Mouse (Mus musculus) liver, postnatal 0 days (tissue): ENCODE measurements around the gene Il1rapl2. TPM values are rescaled to one million over a fixed set of nuclear protein-coding genes. Genes with fewer than 3 reads are reported as not detected.

Experiments used
- ATAC-seq: fragments of 200-750 bp; cut with Nextera tagmentation; 2 replicates; pipeline ENCODE4 v1.8.0; 2017; ENCODE audit warnings: mild to moderate bottlenecking, moderate library complexity
- DNase-seq: peaks from one replicate; pipeline ENCODE4 v3.0.0-alpha.2; 2016
- H3K27ac ChIP-seq: fragments of 300-500 bp; sonication (generic); 2 replicates; pipeline ENCODE4 v1.5.1; 2014; ENCODE audit warnings: antibody characterized with exemption, moderate library complexity, mild to moderate bottlenecking, low read depth
- H3K27me3 ChIP-seq: fragments of 300-500 bp; sonication (generic); 2 replicates; pipeline ENCODE4 v1.6.1; 2014; ENCODE audit warnings: low read length, control low read depth, mixed read lengths; ENCODE audit not compliant: insufficient read depth
- H3K36me3 ChIP-seq: fragments of 300-500 bp; sonication (generic); replicated peaks from 2 replicates; pipeline ENCODE4 v1.6.1; 2014; ENCODE audit warnings: mild to moderate bottlenecking, control low read depth, low read length, moderate library complexity, mixed read lengths; ENCODE audit not compliant: insufficient read depth
- H3K4me1 ChIP-seq: fragments of 300-500 bp; sonication (generic); 2 replicates; pipeline ENCODE4 v1.6.1; 2014; ENCODE audit warnings: antibody characterized with exemption, mild to moderate bottlenecking, control low read depth; ENCODE audit not compliant: insufficient read depth
- H3K4me2 ChIP-seq: fragments of 300-500 bp; sonication (generic); 2 replicates; pipeline ENCODE4 v1.6.1; 2014; ENCODE audit warnings: low read depth, mild to moderate bottlenecking, low read length, moderate library complexity, mixed read lengths
- H3K4me3 ChIP-seq: fragments of 300-500 bp; sonication (generic); 2 replicates; pipeline ENCODE4 v1.5.1; 2014; ENCODE audit warnings: low read depth, low read length
- H3K9ac ChIP-seq: fragments of 300-500 bp; sonication (generic); replicated peaks from 2 replicates; pipeline ENCODE4 v1.6.1; 2014; ENCODE audit warnings: mild to moderate bottlenecking, moderate library complexity
- H3K9me3 ChIP-seq: fragments of 300-500 bp; sonication (generic); 2 replicates; pipeline ENCODE4 v1.6.1; 2016; ENCODE audit warnings: mild to moderate bottlenecking, control low read depth, low read length, mixed read lengths
- CTCF ChIP-seq: sonication (generic); IDR thresholded peaks from 2 replicates; pipeline ENCODE4 v1.5.1; 2016; ENCODE audit warnings: antibody characterized with exemption, low read depth
- EP300 ChIP-seq: IDR thresholded peaks from 2 replicates; pipeline ENCODE4 v1.6.1; 2016; ENCODE audit warnings: antibody characterized with exemption, low read depth, mild to moderate bottlenecking
- WGBS: fragments of 180-500 bp; shearing (Covaris S2); extraction: QIAGEN DNeasy Blood & Tissue Kit; methylation state at CpG from one replicate; pipeline ENCODE4 v1.1.7; 2014; ENCODE audit not compliant: insufficient replicate concordance; 5-methylcytosine and 5-hydroxymethylcytosine counted together
- polyA plus RNA-seq: library from polyadenylated mRNA; unstranded; fragments of >200 nt; fragmentation: Nextera tagmentation; extraction: Ambion mirVana; gene quantifications from 2 replicates; pipeline ENCODE4 v1.2.1, GENCODE M21; 2015

Gene Il1rapl2
- not detected in 2 replicates for polyA plus RNA-seq

DNA sequence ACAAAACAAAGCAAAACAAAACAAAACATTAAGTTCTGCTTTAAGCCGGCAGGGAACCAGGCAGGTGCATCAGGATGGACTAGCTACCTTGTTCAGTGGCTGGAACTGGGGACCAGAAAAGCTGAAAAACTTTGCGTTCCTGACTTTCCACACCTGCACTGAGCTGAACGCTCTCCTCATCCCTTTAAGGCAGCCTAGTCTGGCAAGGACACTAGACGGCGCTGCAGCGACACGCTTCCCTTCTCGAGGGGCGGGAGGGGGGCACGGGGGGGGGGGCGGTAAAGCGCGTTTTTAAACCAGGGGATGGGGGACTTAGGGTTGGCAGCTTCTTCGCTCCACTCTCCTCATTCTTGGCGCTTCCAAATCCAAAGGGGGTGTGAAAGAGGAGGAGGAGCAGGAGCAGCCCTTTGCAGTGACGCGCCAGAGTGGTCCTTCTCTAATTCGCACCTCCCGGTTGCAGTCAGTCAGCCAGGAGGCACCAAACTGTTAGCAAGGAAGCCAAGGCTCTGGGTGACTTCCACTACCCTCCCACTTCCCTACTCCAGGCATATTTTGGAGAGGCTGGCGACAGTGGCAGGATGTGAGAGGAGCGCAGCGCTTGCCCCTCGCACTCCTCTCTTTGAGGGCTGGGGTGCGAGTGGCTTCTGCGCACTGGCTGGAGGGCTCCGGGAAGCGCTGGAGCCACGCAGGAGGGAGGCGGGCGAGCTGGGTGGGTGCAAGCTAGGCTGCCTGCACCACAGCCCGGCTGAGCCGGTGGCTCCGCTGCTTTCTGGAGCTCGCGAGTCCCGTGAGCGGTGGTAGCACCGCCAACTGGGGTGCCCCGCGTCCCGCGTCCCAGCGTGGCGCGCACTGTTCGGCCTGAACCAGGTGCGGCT lies at the start of gene Il1rapl2:
Gene Il1rapl2, plus strand, starts transcription at position 288 of the 875 bp plus-strand sequence.
- Histone ChIP-seq H3K9ac (no peak within 1 kb of the TSS), H3K27me3 (peaks cover 8% of the 10 kb centered on the region; the same call in 1 of the 2 replicates), H3K36me3 (no peaks in the 10 kb centered on the region), H3K4me2 (no peak within 1 kb of the TSS), H3K4me1 (no peaks in the 10 kb centered on the region), H3K4me3 (no peak within 1 kb of the TSS), H3K27ac (no peak within 1 kb of the TSS), H3K9me3 (no peaks in the 10 kb centered on the region)
- ATAC-seq (no peak), DNase-seq (no peak)
- TF ChIP-seq CTCF (no peak), EP300 (no peak)
- WGBS, result 15% methylated on average over 30 of the region's 47 CpGs

DNA sequence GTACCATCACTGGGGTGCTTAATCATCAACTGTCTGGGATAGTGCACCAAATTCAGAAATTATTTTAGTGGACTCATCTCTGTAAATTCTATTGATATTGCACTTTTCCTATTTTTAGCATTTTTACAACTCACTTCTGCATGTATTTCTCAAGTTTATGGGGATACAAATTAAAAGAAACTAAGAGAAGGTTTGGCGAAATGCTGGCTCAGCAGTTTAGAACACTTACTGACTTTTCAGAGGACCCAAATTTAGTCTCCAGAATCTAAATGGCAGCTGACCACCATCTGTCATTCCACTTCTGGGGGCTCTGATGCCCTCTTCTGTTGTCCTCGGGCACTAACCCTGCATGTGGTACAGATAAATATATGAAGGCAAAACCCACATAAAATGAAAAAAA lies 22.1 kb upstream of the Il1rapl2 start:
- no peaks in the 10 kb centered on the region for H3K36me3 ChIP-seq
- no peak for ATAC-seq
- no peaks in the 10 kb centered on the region for H3K4me1 ChIP-seq
- H3K4me3 ChIP-seq, result no peak overlapping the region
- H3K27me3 ChIP-seq, result no peaks in the 10 kb centered on the region
- DNase-seq, result no peak
- WGBS, result 67% methylated on average over 2 of the region's 2 CpGs
- TF ChIP-seq EP300, result no peak
- TF ChIP-seq CTCF, result no peak
- H3K4me2 ChIP-seq, result no peak overlapping the region
- H3K9me3 ChIP-seq, result no peaks in the 10 kb centered on the region
- no peak overlapping the region for H3K9ac ChIP-seq
- no peak overlapping the region for H3K27ac ChIP-seq

DNA sequence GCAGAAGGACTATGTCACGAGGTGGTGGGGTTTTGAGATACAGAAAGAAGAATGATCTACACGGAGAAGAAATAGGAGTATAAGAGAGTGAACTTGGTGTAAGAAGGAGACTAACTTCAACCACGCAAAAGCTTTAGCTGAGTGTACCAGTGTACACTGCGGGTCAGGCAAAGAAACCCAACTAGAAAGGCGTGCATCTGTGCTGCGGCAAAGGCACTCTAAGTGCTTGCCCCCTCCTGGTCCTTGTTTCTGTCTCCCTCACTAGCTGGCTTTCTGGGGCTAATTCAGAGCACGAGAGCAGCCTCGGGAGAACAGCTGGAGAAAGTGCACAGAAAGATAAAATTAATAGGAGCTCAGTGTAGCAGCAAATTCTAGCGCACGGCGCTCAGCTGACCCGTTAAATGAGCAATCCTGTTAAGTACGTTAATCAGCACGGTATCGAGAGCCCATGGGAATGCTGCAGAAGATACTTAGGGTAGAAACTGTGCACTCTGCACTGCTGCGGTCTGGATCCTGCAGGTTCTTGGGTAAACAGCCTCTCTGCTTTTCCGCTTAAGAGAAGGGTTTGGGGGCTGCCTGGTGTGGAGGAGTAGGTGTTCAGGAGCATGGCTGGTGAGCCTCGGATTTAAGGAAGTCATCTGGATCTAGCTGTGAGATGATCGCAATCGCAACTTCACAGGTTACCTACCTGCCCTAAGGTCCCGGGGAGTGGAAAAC lies 778 bp upstream of the Il1rapl2 start:
- no peak for ATAC-seq
- Histone ChIP-seq H3K27ac (no peak overlapping the region), H3K4me2 (no peak overlapping the region)

DNA sequence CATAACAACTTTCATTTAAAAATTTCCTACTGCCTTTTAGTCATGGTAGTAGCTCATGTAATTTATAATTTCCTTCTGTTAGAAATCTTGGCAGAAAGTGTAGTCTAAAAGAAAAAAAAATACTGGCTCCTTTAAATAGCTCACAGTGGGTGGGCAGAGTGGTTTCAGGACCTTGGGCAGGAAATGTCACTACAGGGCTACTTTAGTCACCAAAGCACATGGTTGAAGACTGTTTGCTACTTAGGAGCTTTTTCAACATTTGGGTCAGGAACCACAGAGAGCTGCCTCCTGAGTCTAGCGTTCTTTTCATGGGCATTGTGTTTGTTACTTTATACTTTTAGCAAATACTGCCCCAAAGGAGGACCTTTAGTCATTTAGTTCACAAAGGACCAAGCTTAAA lies 12.2 kb downstream of the Il1rapl2 start:
- Histone ChIP-seq H3K9ac (no peak overlapping the region), H3K36me3 (no peaks in the 10 kb centered on the region), H3K4me2 (no peak overlapping the region), H3K9me3 (no peaks in the 10 kb centered on the region), H3K27me3 (no peaks in the 10 kb centered on the region), H3K27ac (no peak overlapping the region), H3K4me1 (no peaks in the 10 kb centered on the region), H3K4me3 (no peak overlapping the region)
- 33% methylated on average over 1 of the region's 1 CpGs for WGBS
- no peak for TF ChIP-seq EP300
- TF ChIP-seq CTCF, result no peak
- ATAC-seq (no peak), DNase-seq (no peak)

More for the DNA sequence above, 778 bp upstream of the Il1rapl2 start:
- TF ChIP-seq EP300, result no peak
- no peak for TF ChIP-seq CTCF
- Histone ChIP-seq H3K4me3 (no peak overlapping the region), H3K9me3 (no peaks in the 10 kb centered on the region), H3K36me3 (no peaks in the 10 kb centered on the region), H3K4me1 (no peaks in the 10 kb centered on the region), H3K27me3 (peaks cover 8% of the 10 kb centered on the region; the same call in 1 of the 2 replicates), H3K9ac (no peak overlapping the region)
- 29% methylated on average over 21 of the region's 21 CpGs for WGBS
- DNase-seq, result no peak

GRCm38 (mm10) chrX:137620697-137621096 lies 50.3 kb downstream of the Il1rapl2 start:
- Histone ChIP-seq H3K36me3 (no peaks in the 10 kb centered on the region), H3K27me3 (no peaks in the 10 kb centered on the region), H3K4me2 (no peak overlapping the region), H3K4me1 (no peaks in the 10 kb centered on the region), H3K27ac (no peak overlapping the region), H3K9ac (no peak overlapping the region), H3K4me3 (no peak overlapping the region), H3K9me3 (no peaks in the 10 kb centered on the region)
- no peak for ATAC-seq
- TF ChIP-seq CTCF, result no peak
- no peak for TF ChIP-seq EP300
- DNase-seq, result no peak

DNA sequence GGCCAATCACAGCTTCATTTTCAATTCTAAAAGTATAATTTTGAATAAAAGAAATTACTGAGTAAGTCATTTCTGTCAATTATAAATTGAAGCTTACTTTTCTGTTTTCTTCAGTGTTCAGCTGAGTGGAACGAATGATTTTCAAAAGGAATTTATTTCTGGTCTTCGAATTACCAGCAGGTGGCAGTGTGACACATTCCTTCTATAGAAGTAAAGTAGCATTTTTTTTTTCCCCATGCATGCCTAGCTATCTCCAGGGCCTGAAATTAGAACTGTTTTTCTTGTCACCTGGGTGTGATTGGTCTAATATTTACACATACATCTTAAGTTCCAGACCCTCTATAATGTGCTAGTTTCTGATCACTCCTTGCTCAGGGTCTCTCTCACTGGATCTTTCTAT lies 96.6 kb downstream of the Il1rapl2 start:
- Histone ChIP-seq H3K9ac (no peak overlapping the region), H3K4me2 (no peak overlapping the region), H3K27ac (no peak overlapping the region), H3K9me3 (no peaks in the 10 kb centered on the region), H3K4me1 (no peaks in the 10 kb centered on the region), H3K4me3 (no peak overlapping the region), H3K27me3 (no peaks in the 10 kb centered on the region), H3K36me3 (no peaks in the 10 kb centered on the region)
- no peak for ATAC-seq
- TF ChIP-seq EP300 (no peak), CTCF (peak; percentile 40)
- no peak for DNase-seq
- 24% methylated on average over 2 of the region's 2 CpGs for WGBS
